Mouse (Mus musculus) lung, adult 2 months (tissue): ENCODE data around the gene Slc43a3. TPM values are rescaled to one million over a fixed set of nuclear protein-coding genes. Genes with fewer than 3 reads are reported as not detected.
A peak's percentile ranks its signal among the peaks of the same experiment; 100 is the strongest.

Experiments
- DNase-seq: peaks from one replicate; pipeline ENCODE4 v3.0.0; 2022
- H3K4me1 ChIP-seq: fragments of 200-500 bp; 2 replicates; pipeline ENCODE4 v1.6.1; 2011; ENCODE audit warnings: low read length; ENCODE audit not compliant: control insufficient read depth, insufficient read depth
- H3K4me3 ChIP-seq: fragments of 200-500 bp; replicated peaks from 2 replicates; pipeline ENCODE3; 2011; ENCODE audit warnings: low read depth, mild to moderate bottlenecking, control low read depth, low read length; ENCODE audit errors: extremely low read depth
- CTCF ChIP-seq: fragments of 200-500 bp; IDR thresholded peaks from 2 replicates; pipeline ENCODE4 v1.5.1; 2011; ENCODE audit warnings: mild to moderate bottlenecking, low read length, control low read depth; ENCODE audit not compliant: insufficient read depth
- POLR2A ChIP-seq: fragments of 200-500 bp; IDR thresholded peaks from 2 replicates; pipeline ENCODE4 v1.6.1; 2011; ENCODE audit warnings: low read depth, mild to moderate bottlenecking, control low read depth, low read length, borderline replicate concordance; ENCODE audit errors: extremely low read depth
- WGBS: fragments of 180-500 bp; shearing (Covaris S2); methylation state at CpG from one replicate; pipeline ENCODE4 v1.1.7; 2018; 5-methylcytosine and 5-hydroxymethylcytosine counted together
- polyA plus RNA-seq: library from polyadenylated mRNA; depleted of rRNA; stranded (reverse); fragments of >200 nt; gene quantifications from 2 replicates; pipeline ENCODE4 v1.2.3, GENCODE M21; 2012

The Slc43a3 gene
- polyA plus RNA-seq, 1 experiment = 325 TPM

- Histone ChIP-seq H3K4me3 (no peak overlapping the region), H3K4me1 (no peaks in the 10 kb centered on the region)
- DNase-seq = no peak
- 85% methylated on average over 7 of the region's 7 CpGs for WGBS
- TF ChIP-seq POLR2A (no peak), CTCF (no peak)
Measured at GRCm38 (mm10) chr2:84964111-84964801, 27.9 kb downstream of the Slc43a3 start.

- Histone ChIP-seq H3K4me1 (no peaks in the 10 kb centered on the region), H3K4me3 (no peak overlapping the region)
- DNase-seq = no peak
- 72% methylated on average over 5 of the region's 5 CpGs for WGBS
- TF ChIP-seq CTCF (no peak), POLR2A (no peak)
Measured at GRCm38 (mm10) chr2:84967318-84967991, 31.1 kb downstream of the Slc43a3 start.

GRCm38 (mm10) chr2:84975580-84975979 lies 39.2 kb downstream of the Slc43a3 start:
- 90% methylated on average over 2 of the region's 2 CpGs for WGBS
- DNase-seq = no peak
- H3K4me3 ChIP-seq = no peak overlapping the region
- no peaks in the 10 kb centered on the region for H3K4me1 ChIP-seq
- TF ChIP-seq POLR2A (no peak), CTCF (no peak)

GRCm38 (mm10) chr2:84980188-84980587 lies 43.8 kb downstream of the Slc43a3 start, which contains the start of gene Prg2:
TSS of gene Prg2 (plus strand) at chr2:84980461.
- WGBS = 63% methylated on average over 1 of the region's 1 CpGs
- no peak within 1 kb of the TSS for H3K4me3 ChIP-seq
- TF ChIP-seq POLR2A = no peak
- TF ChIP-seq CTCF = no peak

GRCm38 (mm10) chr2:84987930-84988329 lies 51.6 kb downstream of the Slc43a3 start, which contains the start of gene Prg3:
TSS of gene Prg3 (plus strand) at chr2:84988215.
- no peak within 1 kb of the TSS for H3K4me3 ChIP-seq
- no peak for TF ChIP-seq POLR2A
- DNase-seq = no peak
- 65% methylated on average over 1 of the region's 1 CpGs for WGBS
- H3K4me1 ChIP-seq = no peaks in the 10 kb centered on the region; the same call in 1 of the 2 replicates

More at GRCm38 (mm10) chr2:84980188-84980587, 43.8 kb downstream of the Slc43a3 start, which contains the start of gene Prg2:
- no peak for DNase-seq
- H3K4me1 ChIP-seq = no peaks in the 10 kb centered on the region

GRCm38 (mm10) chr2:84996376-84996775 lies 60.0 kb downstream of the Slc43a3 start:
- Histone ChIP-seq H3K4me1 (peaks cover 4% of the 10 kb centered on the region; the same call in 1 of the 2 replicates), H3K4me3 (no peak overlapping the region)
- no peak for DNase-seq
- no peak for TF ChIP-seq CTCF
- WGBS = 78% methylated on average over 2 of the region's 2 CpGs

GRCm38 (mm10) chr2:84999486-85000181 lies 63.3 kb downstream of the Slc43a3 start:
- Histone ChIP-seq H3K4me1 (peaks cover 6% of the 10 kb centered on the region), H3K4me3 (no peak overlapping the region)
- no peak for DNase-seq
- TF ChIP-seq CTCF = no peak
- no peak for TF ChIP-seq POLR2A
- WGBS = 41% methylated on average over 3 of the region's 3 CpGs

- no peak for TF ChIP-seq CTCF
- 0 out of 2 replicates have a peak, but pooled peaks have one; percentile 24 for TF ChIP-seq POLR2A
- 42% methylated on average over 13 of the region's 13 CpGs for whole genome bisulfite sequencing
- H3K4me1 ChIP-seq = peaks cover 6% of the 10 kb centered on the region
Measured at GRCm38 (mm10) chr2:85001497-85001896, 65.1 kb downstream of the Slc43a3 start.

GRCm38 (mm10) chr2:85002575-85002974 lies 66.2 kb downstream of the Slc43a3 start:
- 81% methylated on average over 8 of the region's 8 CpGs for WGBS
- Histone ChIP-seq H3K4me1 (peaks cover 6% of the 10 kb centered on the region), H3K4me3 (no peak overlapping the region)
- TF ChIP-seq CTCF (no peak), POLR2A (no peak)
- no peak for DNase-seq

More at GRCm38 (mm10) chr2:85001497-85001896, 65.1 kb downstream of the Slc43a3 start:
- no peak overlapping the region for H3K4me3 ChIP-seq
- DNase-seq = no peak
